In the genomic region with DNA sequence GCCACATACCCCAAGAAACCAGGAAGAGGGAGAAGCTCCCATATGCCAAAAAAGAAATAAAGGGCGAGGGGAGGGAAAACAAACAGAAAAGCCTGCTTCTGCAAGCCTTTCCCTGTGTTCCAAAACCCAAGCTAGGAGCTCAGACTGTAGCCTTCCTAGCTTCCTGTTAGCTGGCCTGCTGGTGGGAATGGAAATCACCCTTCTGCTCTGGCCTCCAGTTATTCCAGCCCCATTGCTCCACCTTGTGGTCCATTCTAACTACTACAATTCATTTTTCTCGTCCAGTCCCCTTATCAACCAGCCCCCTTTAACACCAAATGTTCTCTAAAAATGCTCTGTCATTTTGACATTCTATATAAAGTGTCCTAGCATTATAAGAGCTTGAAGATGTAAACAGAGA, we compare ENCODE assay signal across 8 mouse cellular contexts. TPM values are rescaled to one million over a fixed set of nuclear protein-coding genes. Genes with fewer than 3 reads are reported as not detected.
DNase-seq lines count a peak whose midpoint lies in the region; ATAC-seq and TF ChIP-seq lines count a peak whose summit lies in the region.

No protein-coding gene starts in this region.

- peak; percentile 98 for ATAC-seq in common myeloid progenitor, adult 5-6 weeks (replicated peaks; ENCODE audit: low read depth, poor library complexity, severe bottlenecking)
- no peak for ATAC-seq in activated CD4-positive, CD25-positive, alpha-beta regulatory T cell, adult 4 months

- H3K9me3 ChIP-seq in limb, embryonic 10.5 days (replicated peaks): no peaks in the 10 kb centered on the region

- H3K4me1 ChIP-seq in heart, adult 2 months (ENCODE audit: control insufficient read depth, insufficient read depth, low read length): peaks cover 1% of the 10 kb centered on the region; the same call in 1 of the 2 replicates
- 0 out of 2 replicates have a peak, but pooled peaks cover 2% of the 10 kb centered on the region for H3K4me1 ChIP-seq in limb, embryonic 10.5 days

- H3K9ac ChIP-seq in heart, adult 2 months (ENCODE audit: low read depth, low read length): peak overlapping the region; percentile 22; the same call in 1 of the 2 replicates

- no peak for TF ChIP-seq POLR2A in heart, adult 2 months (IDR thresholded peaks at IDR 0.05; ENCODE audit: insufficient read depth, low read depth, low read length)

- DNase-seq in 416B (ENCODE audit: low read depth) (peak; percentile 68), ZHBTc4 (ENCODE audit: low read depth, low spot score) (peak; percentile 88)
- peak; percentile 45 to 47 for DNase-seq in heart, adult 2 months
- peak; percentile 58 for DNase-seq in kidney, adult 18-20 months
- peak; percentile 51 for DNase-seq in limb, embryonic 10.5 days (ENCODE audit: low spot score)
- peak; percentile 45 for DNase-seq in neural tube, embryonic 10.5 days (ENCODE audit: extremely low spot score, low spot score)

- H3K27me3 ChIP-seq in heart, adult 2 months (ENCODE audit: control insufficient read depth, insufficient read depth, low read length): no peaks in the 10 kb centered on the region
- H3K27me3 ChIP-seq in limb, embryonic 10.5 days (ENCODE audit: low read depth, poor library complexity, severe bottlenecking): no peaks in the 10 kb centered on the region

- peak overlapping the region; percentile 6; the same call in 1 of the 2 replicates for H3K27ac ChIP-seq in heart, adult 2 months
- H3K27ac ChIP-seq in limb, embryonic 10.5 days: 0 out of 2 replicates have a peak overlapping the region, but pooled peaks have one; percentile 31

- peak; percentile 92 for TF ChIP-seq CTCF in heart, adult 2 months (IDR thresholded peaks at IDR 0.05)

- peak; percentile 92 for TF ChIP-seq EP300 in heart, adult 2 months (IDR thresholded peaks at IDR 0.05; ENCODE audit: insufficient read depth, low read depth, low read length)

- WGBS in heart, adult 2 months: 5% methylated on average over 2 of the region's 2 CpGs
- WGBS in limb, embryonic 10.5 days: 4% methylated on average over 2 of the region's 2 CpGs

- H3K4me3 ChIP-seq in heart, adult 2 months: no peak overlapping the region
- H3K4me3 ChIP-seq in limb, embryonic 10.5 days: no peak overlapping the region

- intact Hi-C loops in heart, adult 2 months (cut with DNase I): loop anchor here (1.0 to 5.0 kb wide), 5 partner anchors 41 to 151 kb away; no protein-coding TSS in a partner anchor

- H3K79me2 ChIP-seq in heart, adult 2 months (replicated peaks; ENCODE audit: control insufficient read depth, insufficient read depth, low read length): no peaks in the 10 kb centered on the region

- H3K36me3 ChIP-seq in heart, adult 2 months (ENCODE audit: control insufficient read depth, insufficient read depth, low read length): peaks cover 2% of the 10 kb centered on the region; the same call in 1 of the 2 replicates
- no peaks in the 10 kb centered on the region for H3K36me3 ChIP-seq in limb, embryonic 10.5 days

RNA-seq across cellular contexts. Expression of a gene that starts 20.9 kb away (rescaled TPM):
- 0.14 TPM in 1 of 2 replicates, not detected in the other for total RNA-seq in common myeloid progenitor, adult 5-6 weeks (2017)
- total RNA-seq in heart, adult 2 months (2021): 10 to 100 TPM; 14.1 to 14.2 TPM
- 18.9 and 30.5 TPM in 2 replicates for polyA plus RNA-seq in heart, adult 2 months (2012; rRNA removed)
- polyA plus RNA-seq in limb, embryonic 10.5 days (2016; fragmentation: Nextera tagmentation; extraction: Ambion mirVana): 82.4 and 97.9 TPM in 2 replicates
- polyA plus RNA-seq in activated CD4-positive, CD25-positive, alpha-beta regulatory T cell, adult 4 months (2017; shearing (Covaris generic)): under 1 TPM in 1 of 2 experiments, not detected in 1; 0.56 TPM

Comparison
In these comparisons a context has a peak if more than half of its experiments do, and no peak if none do; other contexts are left out.
1. RNA of a gene that starts 20.9 kb away (polyA plus RNA-seq): 82.4 to 97.9 TPM in limb, embryonic 10.5 days and 18.9 to 30.5 TPM in heart, adult 2 months; 0.56 TPM in activated CD4-positive, CD25-positive, alpha-beta regulatory T cell, adult 4 months; every median in the first group is over 10 times any median in the second.
2. Peak in every context shown above with its lines, with median percentiles within 50 percentile points of each other: DNase-seq.